ENCODE assay signal across 27 mouse cellular contexts in genomic region chr17:51043869-51044268, GRCm38 (mm10).
DNase-seq lines count a peak whose midpoint lies in the region; ATAC-seq and TF ChIP-seq lines count a peak whose summit lies in the region.
"Had no signal": no experiment of that assay in that cellular context is flagged by ENCODE, and none has a peak within 500 bp of the region (broad histone marks: within the 10 kb centered on the region; RNA-seq: fewer than 3 reads in every experiment).

No protein-coding gene starts in this region.

- H3K4me2 ChIP-seq in intestine, postnatal 0 days (replicated peaks; ENCODE audit: low read depth) = no peak overlapping the region
- H3K4me2 ChIP-seq: embryonic facial prominence, embryonic 13.5 days; forebrain, embryonic 12.5 days; heart, embryonic 11.5 days; heart, embryonic 15.5 days; hindbrain, embryonic 14.5 days had no signal

- no peak overlapping the region for H3K4me3 ChIP-seq in intestine, postnatal 0 days (ENCODE audit: low read depth, low read length)
- H3K4me3 ChIP-seq: embryonic facial prominence, embryonic 13.5 days; forebrain, embryonic 12.5 days; heart, adult 2 months; heart, embryonic 15.5 days; hindbrain, embryonic 10.5 days had no signal

- no peak overlapping the region for H3K27ac ChIP-seq in intestine, postnatal 0 days (ENCODE audit: low read depth, low read length)
- H3K27ac ChIP-seq: embryonic facial prominence, embryonic 13.5 days; forebrain, embryonic 12.5 days; heart, adult 2 months; heart, embryonic 15.5 days; hindbrain, embryonic 10.5 days; hindbrain, embryonic 14.5 days had no signal

- peak; percentile 12 for DNase-seq in spleen, postnatal 36 days (ENCODE audit: low spot score in 2 of 2)
- no peak for DNase-seq in spleen, postnatal 10 days (ENCODE audit: low spot score in 2 of 2)
- DNase-seq in c-Kit-positive CD71-negative TER-119-negative erythroid progenitor cells, embryonic 14.5 days (ENCODE audit: low read depth) = peak; percentile 4
- no peak for DNase-seq in thymus, postnatal 4 days
- DNase-seq in kidney, postnatal 14 days = no peak
- DNase-seq in layer of hippocampus, adult 11-12 months (ENCODE audit: low spot score) = no peak
- DNase-seq: adrenal gland, adult 2 months; adrenal gland, postnatal 36 days; cerebellum, adult 11 months; cerebellum, adult 9-10 months; cerebellum, postnatal 25 days; gastrocnemius, postnatal 10 days; heart, adult 2 months; heart, postnatal 14 days had no signal

- no peaks in the 10 kb centered on the region for H3K27me3 ChIP-seq in intestine, postnatal 0 days (replicated peaks; ENCODE audit: control insufficient read depth, insufficient read depth, low read length)
- H3K27me3 ChIP-seq: embryonic facial prominence, embryonic 13.5 days; forebrain, embryonic 12.5 days; heart, embryonic 15.5 days; Patski had no signal

- H3K36me3 ChIP-seq in intestine, postnatal 0 days (ENCODE audit: control insufficient read depth, insufficient read depth) = no peaks in the 10 kb centered on the region
- H3K36me3 ChIP-seq: embryonic facial prominence, embryonic 13.5 days; forebrain, embryonic 12.5 days; G1E; heart, embryonic 15.5 days; hindbrain, embryonic 10.5 days had no signal

- no peaks in the 10 kb centered on the region for H3K9me3 ChIP-seq in intestine, postnatal 0 days (ENCODE audit: control insufficient read depth)
- H3K9me3 ChIP-seq: embryonic facial prominence, embryonic 13.5 days; forebrain, embryonic 12.5 days; G1E; heart, embryonic 15.5 days; hindbrain, embryonic 10.5 days had no signal

- ATAC-seq in megakaryocyte, adult 5-6 weeks (ENCODE audit: poor library complexity, severe bottlenecking) = peak; percentile 79
- ATAC-seq in intestine, postnatal 0 days = no peak
- ATAC-seq: activated CD4-positive, CD25-positive, alpha-beta regulatory T cell, adult 4 months; CD4-positive, CD25-positive, alpha-beta regulatory T cell, adult 4 months; forebrain, embryonic 16.5 days; Patski had no signal

- WGBS in intestine, postnatal 0 days = 75% methylated on average over 1 of the region's 1 CpGs

- no peak for TF ChIP-seq CTCF in intestine, postnatal 0 days (IDR thresholded peaks at IDR 0.05; ENCODE audit: low read depth)

- H3K9ac ChIP-seq in intestine, postnatal 0 days (ENCODE audit: low read depth, low read length) = no peak overlapping the region
- H3K9ac ChIP-seq: embryonic facial prominence, embryonic 13.5 days; forebrain, embryonic 12.5 days; heart, embryonic 15.5 days; hindbrain, embryonic 14.5 days had no signal

- H3K4me1 ChIP-seq in intestine, postnatal 0 days (replicated peaks; ENCODE audit: control insufficient read depth, insufficient read depth, low read length) = no peaks in the 10 kb centered on the region
- H3K4me1 ChIP-seq: embryonic facial prominence, embryonic 13.5 days; forebrain, embryonic 12.5 days; heart, embryonic 15.5 days; hindbrain, embryonic 10.5 days had no signal

Comparison
In these comparisons a context has a peak if more than half of its experiments do, and no peak if none do; other contexts are left out.
1. DNase-seq: peak in spleen, postnatal 36 days (2 of 2) and c-Kit-positive CD71-negative TER-119-negative erythroid progenitor cells, embryonic 14.5 days (single experiment); none in spleen, postnatal 10 days (0 of 2), thymus, postnatal 4 days (single experiment), kidney, postnatal 14 days (single experiment) and layer of hippocampus, adult 11-12 months (single experiment).